Mouse (Mus musculus): ENCODE data around the gene Hras. TPM values are rescaled to one million over a fixed set of nuclear protein-coding genes. Genes with fewer than 3 reads are reported as not detected.

Gene Hras
- polyA plus RNA-seq, 1 experiment, result 77.9 TPM

DNA sequence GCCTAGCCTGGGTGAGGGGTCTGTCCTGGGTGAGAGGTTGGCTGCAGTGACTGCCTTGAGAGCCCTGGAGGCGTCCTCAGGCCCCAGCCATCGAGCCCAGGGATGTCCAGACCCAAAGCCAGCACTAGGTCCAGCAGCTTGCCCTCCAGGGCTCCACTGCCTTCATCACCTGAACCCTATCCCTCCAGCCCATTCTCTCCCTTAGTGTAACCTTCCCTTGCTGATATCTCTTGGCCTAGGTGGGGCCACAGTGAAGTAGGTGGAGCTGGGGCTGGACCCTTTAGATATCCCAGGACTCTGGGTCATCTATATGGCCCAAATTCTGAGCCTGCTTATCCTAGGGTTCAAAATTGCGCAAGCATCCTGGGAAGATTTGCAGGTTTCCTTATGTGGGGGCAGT lies 15.7 kb upstream of the Hras start:
- DNase-seq, result no peak
- H3K4me1 ChIP-seq (replicated peaks; ENCODE audit: control insufficient read depth, insufficient read depth, low read length), result no peaks in the 10 kb centered on the region
- WGBS, result 84% methylated on average over 3 of the region's 3 CpGs
- no peaks in the 10 kb centered on the region for H3K36me3 ChIP-seq (ENCODE audit: control insufficient read depth, insufficient read depth, low read length)
- H3K4me3 ChIP-seq (ENCODE audit: control insufficient read depth, insufficient read depth, low read length), result no peak overlapping the region
- no peaks in the 10 kb centered on the region for H3K27me3 ChIP-seq (ENCODE audit: control insufficient read depth, insufficient read depth, low read length)
- TF ChIP-seq CTCF (IDR thresholded peaks at IDR 0.05; ENCODE audit: borderline replicate concordance, control insufficient read depth, extremely low read depth, insufficient read depth, low read length, poor library complexity) (no peak), POLR2A (IDR thresholded peaks at IDR 0.05; ENCODE audit: control insufficient read depth, extremely low read depth, insufficient read depth, low read length, poor library complexity) (no peak)
- no peak overlapping the region for H3K27ac ChIP-seq (ENCODE audit: control insufficient read depth, insufficient read depth, low read length)

DNA sequence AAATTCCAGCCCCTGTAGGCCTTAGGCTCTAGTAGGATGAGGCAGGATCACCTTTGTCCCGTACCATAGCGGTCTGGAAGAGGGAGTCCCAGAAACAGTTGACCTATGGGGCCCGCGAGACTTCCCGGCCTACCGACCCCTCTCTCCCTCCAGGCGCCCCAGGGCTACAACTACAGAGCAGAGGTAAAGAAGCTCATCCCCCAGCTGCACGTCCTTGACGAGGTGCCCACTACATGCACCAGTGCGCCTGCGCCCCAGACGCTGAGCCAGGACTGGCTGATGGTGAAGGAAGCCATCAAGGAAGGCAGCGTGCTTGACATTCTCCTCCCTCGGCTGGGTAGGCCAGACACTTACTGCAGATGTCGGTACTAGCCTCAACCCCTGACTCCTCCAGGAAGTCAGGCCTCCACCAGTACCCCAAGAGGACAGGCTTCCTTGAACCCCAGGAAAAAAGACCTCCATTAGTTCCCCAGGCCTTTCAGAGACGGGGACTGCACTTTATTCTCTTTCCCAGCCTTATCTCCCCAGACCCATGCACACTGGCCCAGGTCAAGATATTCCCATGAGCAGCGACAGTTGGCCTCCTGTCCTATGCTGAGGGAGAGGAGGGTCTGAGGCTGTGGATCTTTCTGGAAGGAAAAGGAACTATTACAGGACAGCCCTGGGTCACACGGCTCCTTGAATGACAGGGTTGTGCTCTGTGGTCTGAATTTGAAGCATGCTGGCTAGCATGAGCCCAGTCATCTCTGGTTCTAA lies 12.6 kb upstream of the Hras start:
- H3K4me1 ChIP-seq (replicated peaks; ENCODE audit: control insufficient read depth, insufficient read depth, low read length), result no peaks in the 10 kb centered on the region
- no peak for DNase-seq
- H3K36me3 ChIP-seq (ENCODE audit: control insufficient read depth, insufficient read depth, low read length), result no peaks in the 10 kb centered on the region
- no peak overlapping the region for H3K4me3 ChIP-seq (ENCODE audit: control insufficient read depth, insufficient read depth, low read length)
- WGBS, result 96% methylated on average over 18 of the region's 18 CpGs
- no peak overlapping the region for H3K27ac ChIP-seq (ENCODE audit: control insufficient read depth, insufficient read depth, low read length)
- TF ChIP-seq CTCF (IDR thresholded peaks at IDR 0.05; ENCODE audit: borderline replicate concordance, control insufficient read depth, extremely low read depth, insufficient read depth, low read length, poor library complexity) (no peak), POLR2A (IDR thresholded peaks at IDR 0.05; ENCODE audit: control insufficient read depth, extremely low read depth, insufficient read depth, low read length, poor library complexity) (no peak)
- H3K27me3 ChIP-seq (ENCODE audit: control insufficient read depth, insufficient read depth, low read length), result no peaks in the 10 kb centered on the region

DNA sequence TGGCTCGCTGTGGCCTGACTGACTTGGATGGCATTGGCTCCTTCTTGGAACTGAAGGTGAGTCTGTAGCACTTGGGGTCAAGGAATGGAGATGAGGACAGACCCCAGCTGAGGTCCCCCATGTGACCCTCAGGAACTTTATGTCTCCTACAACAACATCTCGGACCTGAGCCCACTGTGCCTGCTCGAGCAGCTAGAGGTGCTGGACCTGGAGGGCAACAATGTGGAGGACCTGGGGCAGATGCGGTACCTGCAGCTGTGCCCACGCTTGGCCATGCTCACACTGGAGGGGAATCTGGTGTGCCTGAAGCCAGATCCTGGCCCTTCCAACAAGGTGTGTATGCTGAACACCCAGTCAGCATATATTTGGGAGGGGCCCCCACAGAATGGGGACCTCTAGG lies 11.7 kb upstream of the Hras start:
- no peak for DNase-seq
- Histone ChIP-seq H3K27me3 (ENCODE audit: control insufficient read depth, insufficient read depth, low read length) (no peaks in the 10 kb centered on the region), H3K36me3 (ENCODE audit: control insufficient read depth, insufficient read depth, low read length) (no peaks in the 10 kb centered on the region), H3K4me1 (replicated peaks; ENCODE audit: control insufficient read depth, insufficient read depth, low read length) (no peaks in the 10 kb centered on the region), H3K27ac (ENCODE audit: control insufficient read depth, insufficient read depth, low read length) (no peak overlapping the region), H3K4me3 (ENCODE audit: control insufficient read depth, insufficient read depth, low read length) (no peak overlapping the region)
- 92% methylated on average over 5 of the region's 5 CpGs for WGBS
- TF ChIP-seq POLR2A (IDR thresholded peaks at IDR 0.05; ENCODE audit: control insufficient read depth, extremely low read depth, insufficient read depth, low read length, poor library complexity) (no peak), CTCF (IDR thresholded peaks at IDR 0.05; ENCODE audit: borderline replicate concordance, control insufficient read depth, extremely low read depth, insufficient read depth, low read length, poor library complexity) (no peak)

DNA sequence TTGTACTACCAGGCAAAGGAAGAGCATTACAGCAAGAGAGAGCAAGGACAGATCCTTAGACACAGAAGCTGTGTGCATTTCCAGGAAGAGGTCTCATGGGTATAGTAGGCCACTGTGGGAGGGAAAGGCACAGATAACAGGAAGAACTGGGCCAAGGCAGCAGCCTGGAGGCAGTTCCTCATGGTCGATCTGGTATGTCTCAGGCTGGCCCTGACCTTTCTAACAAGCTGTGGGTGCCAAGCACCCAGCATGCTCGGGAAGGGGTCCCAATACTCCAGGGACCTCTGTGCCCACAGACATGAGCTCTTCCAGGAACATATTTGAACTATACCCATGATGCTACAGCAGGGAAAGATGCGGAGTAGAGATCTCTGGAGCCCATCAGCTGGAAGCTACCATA lies 10.7 kb upstream of the Hras start:
- no peak overlapping the region for H3K27ac ChIP-seq (ENCODE audit: control insufficient read depth, insufficient read depth, low read length)

DNA sequence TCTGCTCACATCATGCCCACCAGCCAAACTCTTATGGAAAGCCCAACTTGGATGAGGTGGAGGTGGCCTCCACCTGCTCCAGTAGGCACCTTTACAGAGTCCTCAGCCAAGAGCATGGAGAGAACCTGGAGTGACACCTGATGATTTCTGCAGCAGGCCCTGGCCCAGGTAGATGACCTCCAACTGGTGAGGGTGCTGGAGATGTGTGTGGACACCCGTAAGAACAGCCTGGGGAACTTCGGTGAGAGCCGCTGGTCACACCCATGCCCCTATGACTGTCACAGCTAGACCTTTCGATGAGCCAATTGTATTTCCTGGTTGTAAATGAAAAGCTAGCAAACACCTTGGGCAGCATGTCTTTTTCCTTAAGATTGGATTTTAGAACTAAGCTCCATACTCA lies 4.3 kb upstream of the Hras start:
- TF ChIP-seq POLR2A (IDR thresholded peaks at IDR 0.05; ENCODE audit: control insufficient read depth, extremely low read depth, insufficient read depth, low read length, poor library complexity) (no peak), CTCF (IDR thresholded peaks at IDR 0.05; ENCODE audit: borderline replicate concordance, control insufficient read depth, extremely low read depth, insufficient read depth, low read length, poor library complexity) (no peak)
- H3K27ac ChIP-seq (ENCODE audit: control insufficient read depth, insufficient read depth, low read length), result no peak overlapping the region
- H3K36me3 ChIP-seq (ENCODE audit: control insufficient read depth, insufficient read depth, low read length), result no peaks in the 10 kb centered on the region
- peaks cover 6% of the 10 kb centered on the region for H3K4me1 ChIP-seq (replicated peaks; ENCODE audit: control insufficient read depth, insufficient read depth, low read length)
- H3K4me3 ChIP-seq (ENCODE audit: control insufficient read depth, insufficient read depth, low read length), result no peak overlapping the region
- WGBS, result 94% methylated on average over 4 of the region's 4 CpGs
- no peaks in the 10 kb centered on the region for H3K27me3 ChIP-seq (ENCODE audit: control insufficient read depth, insufficient read depth, low read length)
- DNase-seq, result no peak

More for the DNA sequence above, 10.7 kb upstream of the Hras start:
- H3K36me3 ChIP-seq (ENCODE audit: control insufficient read depth, insufficient read depth, low read length), result no peaks in the 10 kb centered on the region
- no peak overlapping the region for H3K4me3 ChIP-seq (ENCODE audit: control insufficient read depth, insufficient read depth, low read length)
- no peaks in the 10 kb centered on the region for H3K27me3 ChIP-seq (ENCODE audit: control insufficient read depth, insufficient read depth, low read length)
- 64% methylated on average over 3 of the region's 3 CpGs for WGBS
- TF ChIP-seq CTCF (IDR thresholded peaks at IDR 0.05; ENCODE audit: borderline replicate concordance, control insufficient read depth, extremely low read depth, insufficient read depth, low read length, poor library complexity) (no peak), POLR2A (IDR thresholded peaks at IDR 0.05; ENCODE audit: control insufficient read depth, extremely low read depth, insufficient read depth, low read length, poor library complexity) (no peak)
- H3K4me1 ChIP-seq (replicated peaks; ENCODE audit: control insufficient read depth, insufficient read depth, low read length), result no peaks in the 10 kb centered on the region
- no peak for DNase-seq

DNA sequence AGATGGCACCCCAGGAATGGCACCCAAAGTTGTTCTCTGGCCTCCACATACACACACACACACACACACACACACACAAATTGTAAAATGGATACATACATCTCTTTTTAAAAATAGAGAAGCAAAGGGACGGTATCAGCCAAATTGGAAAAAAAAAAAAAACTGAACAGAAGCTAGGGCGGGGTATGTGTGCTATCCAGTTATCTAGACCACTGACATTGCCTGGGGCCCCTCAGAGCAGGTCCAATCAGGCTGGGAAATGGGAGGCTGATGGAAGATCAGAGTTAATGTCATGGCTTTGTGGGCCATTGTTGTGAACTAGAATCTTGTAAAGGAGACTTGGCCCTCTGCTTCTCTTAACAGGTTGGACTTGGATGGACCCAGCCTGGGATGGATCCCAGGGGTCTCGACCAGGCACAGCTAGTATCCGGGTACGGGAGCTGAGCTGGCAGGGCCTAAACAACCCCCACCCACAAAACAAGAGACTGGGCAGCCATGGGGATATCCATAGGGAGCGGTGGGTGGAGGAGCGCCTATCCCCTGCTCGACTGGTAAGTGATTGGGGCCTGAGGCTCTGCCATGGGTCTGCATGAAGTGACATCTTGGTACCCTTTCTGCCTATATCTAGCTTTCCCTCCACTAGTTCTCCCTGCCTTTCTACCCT lies 2.9 kb upstream of the Hras start:
- Histone ChIP-seq H3K27ac (ENCODE audit: control insufficient read depth, insufficient read depth, low read length) (no peak overlapping the region), H3K36me3 (ENCODE audit: control insufficient read depth, insufficient read depth, low read length) (no peaks in the 10 kb centered on the region), H3K4me1 (replicated peaks; ENCODE audit: control insufficient read depth, insufficient read depth, low read length) (peaks cover 12% of the 10 kb centered on the region), H3K4me3 (ENCODE audit: control insufficient read depth, insufficient read depth, low read length) (no peak overlapping the region), H3K27me3 (ENCODE audit: control insufficient read depth, insufficient read depth, low read length) (no peaks in the 10 kb centered on the region)
- no peak for TF ChIP-seq POLR2A (IDR thresholded peaks at IDR 0.05; ENCODE audit: control insufficient read depth, extremely low read depth, insufficient read depth, low read length, poor library complexity)
- no peak for TF ChIP-seq CTCF (IDR thresholded peaks at IDR 0.05; ENCODE audit: borderline replicate concordance, control insufficient read depth, extremely low read depth, insufficient read depth, low read length, poor library complexity)
- no peak for DNase-seq
- WGBS, result 96% methylated on average over 8 of the region's 8 CpGs
